Mouse (Mus musculus) right cerebral cortex, postnatal 4 days (tissue): ENCODE measurements around the gene Ube4a.

Experiments used
- DNase-seq: peaks from one replicate; pipeline ENCODE4 v3.0.0-alpha.2; 2022

Ube4a gene

GRCm38 (mm10) chr9:44897024-44897423, 68.4 kb downstream of the Ube4a start:
- DNase-seq: no peak

GRCm38 (mm10) chr9:44892664-44893063, 72.7 kb downstream of the Ube4a start:
- DNase-seq: no peak

GRCm38 (mm10) chr9:44891210-44891609, 74.2 kb downstream of the Ube4a start:
- DNase-seq: no peak

DNA sequence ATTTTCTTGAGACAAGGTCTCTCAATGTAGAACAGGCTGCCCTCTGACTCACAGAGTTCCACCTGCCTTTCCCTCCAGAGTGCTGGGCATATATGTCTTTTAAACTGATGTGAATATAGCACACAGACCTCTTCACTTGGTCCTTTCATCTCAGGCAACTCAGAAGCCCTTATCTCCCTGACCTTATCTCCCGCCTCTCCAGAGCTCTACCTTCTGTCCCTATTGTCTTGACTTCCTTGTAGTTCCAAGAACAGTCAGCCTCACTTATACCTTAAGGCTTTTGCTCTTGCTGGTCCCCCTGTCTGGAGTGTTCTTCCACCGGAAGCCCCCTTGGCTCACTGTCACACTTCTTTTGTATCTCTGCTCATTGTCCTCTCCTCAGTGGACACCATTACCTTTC, 75.3 kb downstream of the Ube4a start:
- DNase-seq: no peak

DNA sequence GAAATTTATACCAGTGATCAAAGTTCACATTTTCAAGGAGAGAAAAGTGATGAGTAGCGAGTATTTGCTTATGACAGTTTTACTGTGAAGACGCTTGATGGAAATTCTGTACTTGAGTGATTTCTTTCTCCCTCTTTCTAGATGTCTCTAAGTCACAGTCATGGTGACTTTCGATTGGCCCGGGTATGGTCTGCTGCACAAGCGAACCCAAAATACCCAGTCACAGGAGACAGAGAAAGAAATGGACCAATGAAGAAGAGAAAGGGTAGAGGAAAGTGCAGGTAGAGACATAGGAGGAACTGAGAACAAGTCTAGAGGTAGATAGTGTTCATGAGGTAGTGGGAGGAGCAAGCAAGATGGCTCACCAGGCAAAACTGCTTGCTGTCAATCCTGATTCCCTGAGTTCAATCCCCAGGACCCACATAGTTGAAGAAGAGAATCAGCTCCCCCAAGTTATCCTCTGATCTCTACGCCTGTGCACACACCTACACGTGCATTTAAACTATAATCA, 77.2 kb downstream of the Ube4a start:
- no peak for DNase-seq

DNA sequence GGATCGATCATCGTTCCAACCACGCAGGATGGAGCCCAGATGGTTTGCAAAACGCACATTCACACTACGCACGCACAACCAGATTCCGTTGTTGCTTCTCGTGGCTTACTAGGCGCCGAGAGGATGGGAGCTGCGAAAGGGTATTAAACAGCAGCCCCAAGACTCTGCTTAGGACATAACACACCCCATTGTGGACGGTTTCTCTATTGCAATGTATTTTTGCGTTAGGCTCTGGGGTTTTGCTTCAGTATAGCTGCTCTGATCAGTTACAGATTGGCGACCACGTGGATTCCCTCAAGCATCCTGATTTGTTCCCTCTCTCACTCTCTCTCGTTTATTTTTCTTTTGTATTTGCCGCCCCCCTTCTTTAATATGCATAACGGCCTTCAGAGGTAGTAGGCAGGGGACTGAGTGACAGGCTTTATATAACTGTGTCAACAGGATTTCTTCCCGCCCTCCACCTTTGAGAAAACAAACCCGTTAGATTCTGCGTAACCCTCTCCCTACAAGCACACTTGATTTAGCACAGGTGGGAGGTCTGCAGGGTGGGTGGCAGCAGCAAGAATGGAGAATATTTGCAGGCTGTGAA, 82.3 kb downstream of the Ube4a start:
- DNase-seq: peak; percentile 45

GRCm38 (mm10) chr9:44882436-44882980, 82.9 kb downstream of the Ube4a start:
- DNase-seq: peak; percentile 63

DNA sequence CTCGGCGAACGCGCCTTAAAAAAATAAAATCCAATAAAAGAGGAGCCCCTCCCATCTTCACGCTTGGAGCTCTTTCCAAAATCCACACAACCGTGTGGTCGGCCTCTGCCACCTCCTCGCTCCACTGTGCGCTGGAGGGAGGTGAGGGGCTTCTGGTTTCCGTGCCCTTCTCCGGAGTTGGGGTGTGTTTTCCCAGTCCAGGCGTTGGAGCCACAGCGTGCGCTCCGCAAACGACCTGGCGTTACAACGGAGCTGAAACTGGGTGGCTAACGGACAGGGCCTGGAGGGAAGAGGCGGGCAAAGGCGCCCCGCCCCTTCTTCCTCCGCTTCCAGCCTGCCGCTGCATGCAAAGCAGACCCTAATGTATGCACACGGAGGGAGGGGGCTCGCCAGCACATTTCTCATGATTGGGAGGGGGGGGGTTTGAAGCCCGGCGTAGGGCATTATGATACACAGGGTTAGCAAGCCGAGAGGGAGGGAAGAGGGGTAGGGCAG, 83.4 kb downstream of the Ube4a start:
- peak; percentile 76 for DNase-seq

DNA sequence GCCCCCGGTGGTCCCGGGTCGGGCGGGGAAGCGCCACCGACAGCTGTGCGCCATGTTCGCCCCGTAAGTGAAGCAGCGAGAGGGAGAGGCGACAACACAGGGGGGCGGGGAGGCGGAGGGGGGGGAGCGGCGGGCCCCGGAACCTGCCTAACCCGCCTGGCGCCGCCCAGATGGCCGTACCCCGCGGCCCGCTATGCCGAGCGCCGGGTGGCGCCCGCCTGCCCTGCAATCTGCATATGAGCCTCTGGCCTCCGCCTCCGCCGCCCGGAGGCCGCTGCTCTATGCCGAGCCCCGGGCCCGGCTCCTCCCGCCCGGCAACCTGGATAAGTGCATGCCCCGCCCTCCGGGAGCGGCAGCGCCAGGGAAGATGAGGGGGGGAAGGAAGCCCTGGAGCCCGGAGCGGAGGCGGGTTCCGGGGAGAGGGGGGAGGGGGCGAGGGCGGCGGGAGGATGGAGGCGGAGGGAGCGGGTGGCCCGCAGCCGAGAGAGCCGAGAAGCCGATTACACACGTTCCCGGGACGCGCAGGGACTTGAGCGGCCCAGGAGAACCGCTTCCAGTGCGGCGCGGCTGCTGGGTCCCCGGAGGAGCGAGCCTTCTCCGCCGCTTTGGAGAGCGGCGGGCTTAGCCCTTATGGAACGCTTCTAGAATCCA, 84.1 kb downstream of the Ube4a start, which contains the start of gene Kmt2a:
TSS of gene Kmt2a (minus strand) at position 76 of the 651 bp plus-strand sequence.
- DNase-seq: peak; percentile 99

DNA sequence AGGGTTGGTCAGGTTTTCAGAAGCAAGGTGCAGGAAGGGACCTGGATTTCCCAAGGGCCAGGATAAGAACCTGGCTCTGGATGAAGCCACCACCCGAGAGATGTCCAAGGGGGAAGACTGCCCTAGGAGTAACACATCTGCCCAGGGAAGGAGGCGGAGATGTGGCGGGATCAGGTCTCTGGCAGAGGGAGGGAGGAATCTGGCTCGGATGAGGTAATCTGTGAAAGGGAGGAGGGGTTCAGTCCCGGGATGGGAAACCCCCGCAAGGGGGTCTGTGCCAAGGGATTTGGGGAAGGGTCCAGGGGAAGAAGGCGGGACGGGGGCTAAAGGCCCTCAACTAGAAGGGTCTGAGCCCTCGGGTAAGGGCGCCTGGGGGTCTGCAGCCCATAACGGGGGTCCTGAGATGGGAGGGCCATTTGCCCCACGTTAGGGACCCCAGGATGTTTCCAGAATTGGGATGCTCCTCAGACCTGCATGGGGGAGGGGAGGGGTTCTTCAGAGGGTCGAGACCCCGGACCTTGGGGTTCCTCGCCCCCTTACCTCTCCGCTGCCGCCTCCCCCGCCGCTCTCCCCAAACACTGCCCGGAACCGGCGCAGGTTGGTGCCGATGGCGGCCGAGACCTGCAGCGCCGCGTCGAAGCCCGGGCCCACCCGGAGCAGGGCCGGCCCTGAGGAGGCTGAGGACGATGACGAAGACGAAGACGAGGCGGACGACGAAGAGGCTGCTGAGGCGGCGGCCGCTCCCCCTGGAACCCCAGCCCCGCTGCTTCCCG, 84.9 kb downstream of the Ube4a start:
- peak; percentile 40 for DNase-seq

DNA sequence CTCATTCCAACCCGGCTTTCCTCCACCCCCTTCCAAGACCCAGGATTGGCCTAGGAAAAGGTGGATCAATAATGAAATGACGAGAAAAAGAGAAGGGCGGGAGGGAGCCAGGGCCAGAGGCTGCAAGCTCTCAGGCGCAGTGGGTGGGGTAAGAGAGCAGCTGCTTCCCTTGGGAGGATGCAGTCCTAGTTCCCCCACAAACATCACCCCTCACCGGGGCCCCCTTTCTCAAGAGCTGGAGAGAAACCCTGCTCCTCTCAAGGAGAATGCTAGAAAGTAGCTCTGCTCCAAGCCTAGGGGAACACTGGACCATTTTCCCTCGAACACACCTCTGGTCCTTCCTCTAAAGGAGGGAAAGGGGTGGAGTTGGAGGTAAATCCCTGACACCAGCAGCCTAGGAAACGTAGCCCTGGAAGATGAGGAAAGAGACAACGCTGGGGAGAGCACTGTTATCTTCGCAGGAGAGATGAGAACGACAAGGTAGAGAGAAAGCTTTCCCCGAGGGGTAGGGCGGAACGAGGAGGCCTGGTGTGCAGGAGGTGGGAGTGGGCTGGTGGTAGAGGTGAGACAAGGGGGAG, 85.6 kb downstream of the Ube4a start:
- peak; percentile 10 for DNase-seq

GRCm38 (mm10) chr9:44878776-44879500, 86.5 kb downstream of the Ube4a start:
- DNase-seq: no peak

GRCm38 (mm10) chr9:44877686-44878085, 87.7 kb downstream of the Ube4a start:
- DNase-seq: no peak

GRCm38 (mm10) chr9:44875476-44875875, 89.9 kb downstream of the Ube4a start:
- no peak for DNase-seq

GRCm38 (mm10) chr9:44874198-44874597, 91.2 kb downstream of the Ube4a start:
- DNase-seq: no peak

DNA sequence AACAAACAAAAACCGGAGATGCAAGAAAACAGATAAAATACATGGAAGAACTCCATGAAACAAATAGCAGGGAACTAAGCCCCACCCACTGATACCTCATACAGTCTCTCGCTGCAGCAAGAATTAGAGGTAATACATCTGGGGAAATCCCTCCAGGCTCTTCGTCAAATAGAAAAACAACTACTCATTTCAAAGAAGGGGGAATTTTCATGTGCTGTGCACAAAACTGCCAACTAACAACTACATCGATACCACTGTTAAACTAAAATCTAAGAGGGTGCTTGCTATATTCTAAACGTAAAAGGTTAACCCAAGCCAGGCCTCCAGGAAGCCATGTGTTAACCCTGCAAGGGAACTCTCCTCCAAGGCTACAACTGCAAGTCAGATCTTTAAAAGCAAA, 91.7 kb downstream of the Ube4a start:
- no peak for DNase-seq
